Comparison of ENCODE assay signal across 8 mouse cellular contexts in the genomic region with DNA sequence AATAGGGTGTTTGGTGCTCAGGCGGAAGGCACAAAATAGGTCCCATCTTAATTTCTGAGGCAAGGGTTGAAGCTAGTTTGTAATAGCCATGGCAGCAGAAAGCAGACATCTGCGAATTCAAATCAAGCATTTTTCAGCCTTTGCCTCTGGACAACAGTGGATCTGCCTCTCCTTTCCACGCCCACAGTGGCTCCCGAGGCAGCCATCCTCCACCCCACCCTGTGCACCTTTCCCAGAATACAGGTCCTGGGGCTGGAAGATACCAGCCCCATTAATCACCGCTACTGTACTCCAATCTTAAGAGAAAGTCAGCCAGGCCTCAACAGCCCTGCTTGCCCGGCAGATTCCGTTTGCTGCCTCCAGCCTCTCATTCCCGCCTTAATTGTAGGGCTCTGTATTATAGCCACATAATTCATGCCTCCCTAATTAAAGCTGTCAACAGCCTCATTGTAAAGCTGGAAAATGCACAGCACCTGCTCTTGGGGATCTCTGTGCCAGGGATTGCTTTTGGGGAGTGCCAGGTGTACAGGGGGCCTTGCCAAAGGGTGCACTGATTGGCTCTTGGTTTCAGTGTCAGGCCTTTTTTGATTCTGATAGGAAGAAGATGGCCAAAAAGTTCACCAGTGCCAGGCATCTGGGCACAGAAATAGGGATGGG. TPM values are rescaled to one million over a fixed set of nuclear protein-coding genes. Genes with fewer than 3 reads are reported as not detected.
DNase-seq lines count a peak whose midpoint lies in the region; ATAC-seq and TF ChIP-seq lines count a peak whose summit lies in the region.
"Had no signal": no experiment of that assay in that cellular context is flagged by ENCODE, and none has a peak within 500 bp of the region (broad histone marks: within the 10 kb centered on the region; RNA-seq: fewer than 3 reads in every experiment).

No protein-coding gene starts in this region.

- no peaks in the 10 kb centered on the region for H3K27me3 ChIP-seq in embryonic facial prominence, embryonic 14.5 days (replicated peaks; ENCODE audit: control insufficient read depth, insufficient read depth, low read length)
- H3K27me3 ChIP-seq in limb, embryonic 14.5 days (ENCODE audit: control insufficient read depth, insufficient read depth, low read length) = no peaks in the 10 kb centered on the region
- no peaks in the 10 kb centered on the region for H3K27me3 ChIP-seq in stomach, embryonic 16.5 days (ENCODE audit: control insufficient read depth, insufficient read depth, low read length)
- H3K27me3 ChIP-seq: lung, embryonic 15.5 days had no signal

- ATAC-seq in embryonic facial prominence, embryonic 14.5 days (ENCODE audit: low read depth) = no peak
- no peak for ATAC-seq in limb, embryonic 14.5 days (ENCODE audit: low FRiP score, low read depth)
- ATAC-seq in stomach, embryonic 16.5 days (ENCODE audit: insufficient read depth, low FRiP score) = no peak

- peak overlapping the region; percentile 99; the same call in 1 of the 2 replicates for H3K27ac ChIP-seq in embryonic facial prominence, embryonic 14.5 days (replicated peaks; ENCODE audit: low read depth, low read length)
- H3K27ac ChIP-seq in limb, embryonic 14.5 days (replicated peaks; ENCODE audit: low read depth, low read length) = peak overlapping the region; percentile 99; the same call in 1 of the 2 replicates
- H3K27ac ChIP-seq in stomach, embryonic 16.5 days (ENCODE audit: low read length) = peak overlapping the region; percentile 99

- TF ChIP-seq POLR2A in limb, embryonic 14.5 days (IDR thresholded peaks at IDR 0.05; ENCODE audit: borderline replicate concordance, extremely low read depth, insufficient read depth, insufficient read length) = no peak

- peak; percentile 5 for DNase-seq in right cerebral cortex, adult 18-20 months
- DNase-seq in right cerebral cortex, postnatal 25 days = no peak
- peak; percentile 37 for DNase-seq in embryonic facial prominence, embryonic 14.5 days (ENCODE audit: low spot score)
- DNase-seq in limb, embryonic 14.5 days (ENCODE audit: low spot score) = no peak
- no peak for DNase-seq in left cerebral cortex, adult 8-10 months (ENCODE audit: low spot score in 2 of 2)
- no peak for DNase-seq in gastrocnemius, adult 8-10 months (ENCODE audit: low spot score in 2 of 2)

- H3K4me3 ChIP-seq in embryonic facial prominence, embryonic 14.5 days (ENCODE audit: low read depth, low read length) = peak overlapping the region; percentile 74
- peak overlapping the region; percentile 76; the same call in 1 of the 2 replicates for H3K4me3 ChIP-seq in limb, embryonic 14.5 days (replicated peaks; ENCODE audit: low read length)
- H3K4me3 ChIP-seq in stomach, embryonic 16.5 days (replicated peaks; ENCODE audit: low read length) = no peak overlapping the region

- peak overlapping the region; percentile 98 for H3K9ac ChIP-seq in embryonic facial prominence, embryonic 14.5 days (ENCODE audit: low read depth, low read length)
- no peak overlapping the region; the same call in 1 of the 2 replicates for H3K9ac ChIP-seq in limb, embryonic 14.5 days (ENCODE audit: low read depth, low read length, severe bottlenecking)
- H3K9ac ChIP-seq in stomach, embryonic 16.5 days (ENCODE audit: low read length) = peak overlapping the region; percentile 99; the same call in 1 of the 2 replicates

- WGBS in embryonic facial prominence, embryonic 14.5 days = 50% methylated on average over 8 of the region's 8 CpGs
- 33% methylated on average over 8 of the region's 8 CpGs for WGBS in limb, embryonic 14.5 days
- WGBS in stomach, embryonic 16.5 days = 54% methylated on average over 8 of the region's 8 CpGs

- no peaks in the 10 kb centered on the region for H3K9me3 ChIP-seq in embryonic facial prominence, embryonic 14.5 days (ENCODE audit: control insufficient read depth, low read length)
- H3K9me3 ChIP-seq in limb, embryonic 14.5 days (ENCODE audit: control insufficient read depth, low read length) = no peaks in the 10 kb centered on the region
- H3K9me3 ChIP-seq in stomach, embryonic 16.5 days (replicated peaks; ENCODE audit: control insufficient read depth, low read length) = no peaks in the 10 kb centered on the region
- H3K9me3 ChIP-seq: lung, embryonic 15.5 days had no signal

- peaks cover 43% of the 10 kb centered on the region for H3K36me3 ChIP-seq in embryonic facial prominence, embryonic 14.5 days (ENCODE audit: control insufficient read depth, insufficient read depth, low read length)
- H3K36me3 ChIP-seq in limb, embryonic 14.5 days (ENCODE audit: control insufficient read depth, insufficient read depth, low read length) = peaks cover 45% of the 10 kb centered on the region
- peaks cover 3% of the 10 kb centered on the region for H3K36me3 ChIP-seq in stomach, embryonic 16.5 days (ENCODE audit: control insufficient read depth, insufficient read depth, low read length)

- peaks cover 19% of the 10 kb centered on the region for H3K4me1 ChIP-seq in embryonic facial prominence, embryonic 14.5 days (ENCODE audit: control insufficient read depth, insufficient read depth, low read length)
- peaks cover 12% of the 10 kb centered on the region for H3K4me1 ChIP-seq in limb, embryonic 14.5 days (ENCODE audit: control insufficient read depth, insufficient read depth, low read length)
- peaks cover 19% of the 10 kb centered on the region for H3K4me1 ChIP-seq in stomach, embryonic 16.5 days (ENCODE audit: control insufficient read depth, insufficient read depth, low read length)

- H3K4me2 ChIP-seq in embryonic facial prominence, embryonic 14.5 days (ENCODE audit: low read depth, low read length) = peak overlapping the region; percentile 99
- H3K4me2 ChIP-seq in limb, embryonic 14.5 days (replicated peaks; ENCODE audit: low read depth, low read length, severe bottlenecking) = peak overlapping the region; percentile 89; the same call in 1 of the 2 replicates
- H3K4me2 ChIP-seq in stomach, embryonic 16.5 days (ENCODE audit: low read depth, low read length) = peak overlapping the region; percentile 95

RNA-seq across cellular contexts. Expression of gene Hmgn2, which starts 0.8 kb away (rescaled TPM):
- 2,056 and 2,380 TPM in 2 replicates for polyA plus RNA-seq in embryonic facial prominence, embryonic 14.5 days (2014; fragmentation: Nextera tagmentation; extraction: Ambion mirVana)
- polyA plus RNA-seq in limb, embryonic 14.5 days (2012; rRNA removed) = 606 and 861 TPM in 2 replicates
- polyA plus RNA-seq in limb, embryonic 14.5 days (2014; fragmentation: Nextera tagmentation; extraction: Ambion mirVana) = 2,302 and 2,334 TPM in 2 replicates
- 1,639 and 1,753 TPM in 2 replicates for polyA plus RNA-seq in stomach, embryonic 16.5 days (2015; fragmentation: Nextera tagmentation; extraction: Ambion mirVana)
- total RNA-seq in left cerebral cortex, adult 8-10 months (2022) = 100 to 1,000 TPM; 115 to 129 (median 119) TPM
- total RNA-seq in gastrocnemius, adult 8-10 months (2022) = 10 to 100 TPM; 28.5 to 36.6 (median 31.6) TPM

RNA-seq across cellular contexts. Expression of gene Dhdds, which starts 31.5 kb away (rescaled TPM):
- 42.3 and 48.9 TPM in 2 replicates for polyA plus RNA-seq in embryonic facial prominence, embryonic 14.5 days (2014; fragmentation: Nextera tagmentation; extraction: Ambion mirVana)
- polyA plus RNA-seq in limb, embryonic 14.5 days (2012; rRNA removed) = 47.6 and 54.0 TPM in 2 replicates
- 45.1 and 47.2 TPM in 2 replicates for polyA plus RNA-seq in limb, embryonic 14.5 days (2014; fragmentation: Nextera tagmentation; extraction: Ambion mirVana)
- 43.0 and 45.8 TPM in 2 replicates for polyA plus RNA-seq in stomach, embryonic 16.5 days (2015; fragmentation: Nextera tagmentation; extraction: Ambion mirVana)
- total RNA-seq in left cerebral cortex, adult 8-10 months (2022) = 10 to 100 TPM; 63.6 to 73.6 (median 68.4) TPM
- total RNA-seq in gastrocnemius, adult 8-10 months (2022) = 1 to 10 TPM; 8.0 to 9.1 (median 8.8) TPM

RNA-seq across cellular contexts. Expression of gene Lin28a, which starts 49.4 kb away (rescaled TPM):
- polyA plus RNA-seq in embryonic facial prominence, embryonic 14.5 days (2014; fragmentation: Nextera tagmentation; extraction: Ambion mirVana) = not detected in 2 replicates
- polyA plus RNA-seq in limb, embryonic 14.5 days (2012; rRNA removed) = 0.11 and 0.37 TPM in 2 replicates
- 0.07 TPM in 1 of 2 replicates, not detected in the other for polyA plus RNA-seq in limb, embryonic 14.5 days (2014; fragmentation: Nextera tagmentation; extraction: Ambion mirVana)
- 0.13 and 0.22 TPM in 2 replicates for polyA plus RNA-seq in stomach, embryonic 16.5 days (2015; fragmentation: Nextera tagmentation; extraction: Ambion mirVana)
- not detected for total RNA-seq in left cerebral cortex, adult 8-10 months (2022)
- total RNA-seq in gastrocnemius, adult 8-10 months (2022) = under 1 TPM; 0.39 to 0.96 (median 0.60) TPM

Comparison
In these comparisons a context has a peak if more than half of its experiments do, and no peak if none do; other contexts are left out.
1. DNase-seq: peak in right cerebral cortex, adult 18-20 months (single experiment) and embryonic facial prominence, embryonic 14.5 days (single experiment); none in right cerebral cortex, postnatal 25 days (single experiment), limb, embryonic 14.5 days (single experiment), left cerebral cortex, adult 8-10 months (0 of 2) and gastrocnemius, adult 8-10 months (0 of 2).
2. Peak in every context shown above with its lines, with median percentiles within 50 percentile points of each other: H3K27ac ChIP-seq and H3K4me2 ChIP-seq.